Mouse (Mus musculus): ENCODE results near the gene Sun2.

Gene Sun2

GRCm38 (mm10) chr15:79688268-79688956 lies 53.9 kb downstream of the Sun2 start:
- no peak for ATAC-seq (ENCODE audit: insufficient number of reproducible peaks, low FRiP score, low TSS enrichment)

DNA sequence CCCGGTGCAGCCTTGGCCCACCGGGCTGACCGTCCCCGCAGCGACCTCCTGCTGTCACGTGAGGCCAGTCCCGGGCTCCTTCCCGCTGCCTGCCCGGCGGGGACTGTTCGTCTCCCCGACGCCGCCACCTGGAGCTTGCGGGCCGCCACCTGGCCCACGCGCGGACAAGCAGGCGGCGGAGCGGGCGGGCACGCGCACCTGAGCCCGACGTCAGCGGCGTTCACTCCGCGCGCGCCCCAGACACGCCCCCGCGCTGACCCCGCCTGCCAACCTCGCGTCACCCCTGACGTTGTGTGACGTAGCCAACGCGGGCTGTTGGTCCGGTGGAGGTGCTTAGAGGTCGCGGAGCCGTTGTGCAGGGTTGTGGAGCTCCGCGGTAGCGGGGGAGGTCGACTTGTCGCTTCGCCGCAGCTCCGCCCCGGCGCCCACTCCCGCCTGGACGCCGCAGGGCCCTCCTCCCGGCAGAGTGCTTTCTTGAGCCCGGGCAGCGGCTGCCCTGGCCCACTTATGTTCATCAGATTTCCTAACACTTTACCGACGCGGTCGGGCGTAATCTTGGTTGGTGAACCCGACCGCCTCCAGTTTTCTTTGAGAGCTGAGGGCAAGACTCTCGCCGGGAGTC lies 54.6 kb downstream of the Sun2 start, which contains the start of gene Josd1:
Gene Josd1, minus strand, starts transcription at position 274 of the 622 bp plus-strand sequence.
- peak; percentile 64 for ATAC-seq (ENCODE audit: insufficient number of reproducible peaks, low FRiP score, low TSS enrichment)

DNA sequence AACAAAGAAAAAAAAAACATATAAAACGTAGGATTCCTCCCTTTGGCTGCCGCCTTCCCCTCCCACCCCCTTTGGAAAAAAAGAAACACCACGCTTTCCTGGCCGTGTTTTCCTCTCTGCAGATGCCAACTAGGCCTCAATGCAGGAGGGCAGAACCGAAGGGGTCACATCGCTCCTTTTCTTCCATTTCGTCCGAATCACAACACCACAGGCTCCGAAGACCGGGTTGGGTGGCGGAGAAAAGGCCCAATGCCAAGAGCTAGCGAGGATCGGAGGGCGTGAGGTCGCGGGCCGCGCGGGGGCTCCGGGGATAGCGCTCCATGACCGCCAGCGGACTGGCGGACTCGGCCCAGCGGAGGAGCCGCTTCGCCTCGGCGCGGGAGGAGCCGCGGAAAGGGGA lies 55.2 kb downstream of the Sun2 start:
- no peak for ATAC-seq (ENCODE audit: insufficient number of reproducible peaks, low FRiP score, low TSS enrichment)

DNA sequence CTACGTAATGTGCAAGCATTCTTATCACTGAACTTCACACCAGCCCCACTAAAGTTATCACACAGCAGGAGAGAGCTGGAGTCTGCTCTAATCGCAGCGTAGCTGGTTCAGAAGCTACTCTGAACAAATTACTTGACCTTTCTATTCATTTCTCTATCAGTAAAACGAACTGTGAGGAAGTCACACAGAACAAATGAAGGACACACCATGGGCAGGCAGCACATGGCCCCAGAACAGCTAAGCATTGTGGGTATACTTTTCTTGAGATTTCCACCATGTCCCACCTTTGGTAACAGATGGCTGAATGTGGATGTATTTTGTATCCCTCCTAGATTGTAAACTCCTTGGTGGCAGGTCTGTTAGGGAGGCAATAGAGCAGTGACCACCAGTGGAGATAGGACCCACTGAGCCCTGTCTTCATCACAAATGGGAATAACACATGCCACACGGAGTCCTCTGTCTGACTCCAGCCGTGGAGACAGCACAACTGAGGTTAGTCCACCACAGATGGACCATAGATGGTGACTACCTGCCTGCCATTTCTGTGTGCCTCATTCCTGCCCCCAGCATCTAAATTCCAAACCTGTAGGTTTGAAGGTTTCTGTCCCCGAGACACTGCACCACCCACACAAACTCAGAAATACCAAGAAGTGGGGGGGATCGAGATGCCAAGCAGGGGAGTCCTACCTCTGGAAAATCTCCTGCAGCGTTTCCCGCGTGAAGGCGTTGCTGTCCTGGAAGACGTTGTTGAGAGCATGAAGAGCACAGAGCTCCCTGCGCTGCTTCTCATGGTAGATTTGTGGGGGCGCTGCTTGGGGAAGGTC lies 56.1 kb downstream of the Sun2 start:
- ATAC-seq (ENCODE audit: insufficient number of reproducible peaks, low FRiP score, low TSS enrichment) = no peak

- no peak for ATAC-seq (ENCODE audit: insufficient number of reproducible peaks, low FRiP score, low TSS enrichment)
Observed at GRCm38 (mm10) chr15:79685141-79685641, 57.1 kb downstream of the Sun2 start.

- no peak for ATAC-seq (ENCODE audit: insufficient number of reproducible peaks, low FRiP score, low TSS enrichment)
Observed at GRCm38 (mm10) chr15:79684616-79685015, 57.7 kb downstream of the Sun2 start.

DNA sequence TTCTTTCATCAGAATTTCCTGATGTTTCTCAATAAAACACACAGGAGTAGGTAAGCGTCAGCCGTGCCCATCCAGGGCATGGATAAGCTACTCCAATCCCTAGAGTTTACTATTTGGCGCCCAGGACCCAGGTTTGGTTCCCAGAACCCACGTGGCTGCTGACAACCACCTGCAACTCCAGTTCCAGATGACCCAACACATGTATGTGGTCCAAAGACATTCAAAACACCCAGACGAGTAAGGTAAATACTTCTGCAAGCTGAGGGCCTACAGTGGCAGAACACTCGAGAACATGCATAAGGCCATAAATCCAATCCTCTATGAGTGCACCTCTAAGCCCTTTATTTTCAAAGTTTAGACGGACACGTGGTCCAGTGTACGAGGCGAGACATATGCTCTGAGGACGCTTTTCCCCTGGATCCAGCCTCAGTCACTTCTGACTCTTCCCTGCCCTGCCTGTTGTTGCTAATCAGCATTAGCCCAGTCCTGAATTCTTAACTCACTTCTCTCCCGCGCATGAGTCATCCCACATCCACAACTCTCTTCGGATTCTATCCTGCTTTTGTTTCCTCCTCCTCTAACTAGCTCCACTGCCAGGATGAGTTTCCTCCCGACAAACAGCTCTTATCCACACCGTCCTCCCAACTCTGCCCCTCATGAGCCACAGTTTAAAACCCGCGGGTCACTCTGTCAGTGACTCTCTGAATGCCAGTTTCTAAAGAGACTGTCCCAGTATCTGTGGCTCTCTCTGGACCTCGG lies 58.5 kb downstream of the Sun2 start:
- ATAC-seq (ENCODE audit: insufficient number of reproducible peaks, low FRiP score, low TSS enrichment) = no peak

DNA sequence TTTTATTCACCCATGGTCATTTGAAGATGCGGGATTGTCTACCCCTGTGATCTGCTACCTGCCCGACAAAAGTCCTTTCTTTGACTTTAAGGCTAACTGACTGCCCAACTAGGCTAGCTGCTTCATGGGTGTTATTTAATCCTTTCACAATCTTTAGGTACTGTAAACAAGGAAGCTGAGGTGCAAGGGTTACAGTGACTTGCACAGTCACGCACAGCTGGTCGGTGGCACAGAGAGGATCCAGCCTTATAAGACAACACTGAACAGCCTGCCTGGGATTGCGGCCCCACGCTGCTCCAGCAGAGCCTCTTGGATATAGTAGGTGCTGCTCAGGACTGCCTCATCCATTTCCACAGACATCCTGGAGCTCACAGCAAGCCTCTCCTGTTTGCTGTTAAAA lies 59.2 kb downstream of the Sun2 start:
- ATAC-seq (ENCODE audit: insufficient number of reproducible peaks, low FRiP score, low TSS enrichment) = no peak

GRCm38 (mm10) chr15:79681973-79682372 lies 60.4 kb downstream of the Sun2 start:
- ATAC-seq (ENCODE audit: insufficient number of reproducible peaks, low FRiP score, low TSS enrichment) = no peak

GRCm38 (mm10) chr15:79677936-79678335 lies 64.4 kb downstream of the Sun2 start:
- no peak for ATAC-seq (ENCODE audit: insufficient number of reproducible peaks, low FRiP score, low TSS enrichment)

All from cerebellum, adult (tissue).